Mouse (Mus musculus): Measurements from ENCODE around the gene Pi4k2a. TPM values are rescaled to one million over a fixed set of nuclear protein-coding genes. Genes with fewer than 3 reads are reported as not detected.
"Not testable (repeated sequence)": the region's sequence is repeated elsewhere in the genome, so short reads cannot be mapped to it uniquely, and the experiment has no call there.

Gene Pi4k2a
- polyA plus RNA-seq, 1 experiment from 2014 or later = 36.5 TPM

- Histone ChIP-seq H3K9me3 (no peaks in the 10 kb centered on the region), H3K27ac (no peak overlapping the region), H3K36me3 (peaks cover 29% of the 10 kb centered on the region), H3K9ac (replicated peaks) (no peak overlapping the region), H3K4me2 (no peak overlapping the region), H3K4me3 (replicated peaks) (no peak overlapping the region), H3K27me3 (no peaks in the 10 kb centered on the region), H3K4me1 (replicated peaks) (peaks cover 1% of the 10 kb centered on the region)
- WGBS = 88% methylated on average over 11 of the region's 11 CpGs
- ATAC-seq (ENCODE audit: insufficient number of reproducible peaks, insufficient read depth, low FRiP score, low TSS enrichment, low read depth) = no peak
These were observed 9.8 kb upstream of the Pi4k2a start for GRCm38 (mm10) chr19:42080469-42080868.

GRCm38 (mm10) chr19:42081613-42082012, 8.7 kb upstream of the Pi4k2a start:
- not testable (repeated sequence) for ATAC-seq (ENCODE audit: insufficient number of reproducible peaks, insufficient read depth, low FRiP score, low TSS enrichment, low read depth); H3K9me3 ChIP-seq; H3K4me1 ChIP-seq (replicated peaks); H3K27me3 ChIP-seq; H3K4me3 ChIP-seq (replicated peaks); H3K9ac ChIP-seq (replicated peaks); H3K4me2 ChIP-seq; H3K27ac ChIP-seq
- 96% methylated on average over 5 of the region's 5 CpGs for WGBS
- H3K36me3 ChIP-seq = peaks cover 17% of the 10 kb centered on the region

GRCm38 (mm10) chr19:42085690-42086089, 4.6 kb upstream of the Pi4k2a start:
- H3K36me3 ChIP-seq = no peaks in the 10 kb centered on the region
- peak overlapping the region; percentile 80 for H3K4me3 ChIP-seq (replicated peaks)
- peak overlapping the region; percentile 94 for H3K4me2 ChIP-seq
- H3K4me1 ChIP-seq (replicated peaks) = peaks cover 13% of the 10 kb centered on the region
- H3K9me3 ChIP-seq = no peaks in the 10 kb centered on the region
- no peaks in the 10 kb centered on the region for H3K27me3 ChIP-seq
- 10% methylated on average over 10 of the region's 10 CpGs for WGBS
- H3K27ac ChIP-seq = peak overlapping the region; percentile 56; the same call in 1 of the 2 replicates
- H3K9ac ChIP-seq (replicated peaks) = peak overlapping the region; percentile 76
- ATAC-seq (ENCODE audit: insufficient number of reproducible peaks, insufficient read depth, low FRiP score, low TSS enrichment, low read depth) = no peak

DNA sequence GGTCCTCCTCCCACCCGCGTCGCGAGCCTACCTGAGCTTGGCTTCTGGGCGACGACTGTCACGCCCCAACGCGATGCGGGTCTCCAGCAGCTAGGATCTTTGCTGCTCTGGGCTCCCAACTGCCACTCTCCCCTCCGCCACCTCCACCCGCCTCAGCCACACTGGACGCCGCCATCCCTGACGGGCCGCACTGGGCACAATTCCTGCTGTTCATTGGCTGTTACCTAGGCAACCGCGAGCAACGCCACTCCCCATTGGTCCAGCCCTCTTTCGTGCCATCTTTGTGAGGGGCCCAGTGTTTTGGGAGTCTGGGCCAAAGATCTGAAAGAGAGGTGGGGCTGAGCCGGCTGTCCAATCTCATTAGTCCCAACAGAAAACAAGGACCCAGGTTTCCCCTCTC, 4.1 kb upstream of the Pi4k2a start, which contains the start of gene Morn4:
TSS of gene Morn4 (minus strand) at position 192 of the 400 bp plus-strand sequence.
- WGBS = under 1% methylated on average over 21 of the region's 21 CpGs
- Histone ChIP-seq H3K9ac (replicated peaks) (peak within 1 kb of the TSS; percentile 76), H3K27ac (peak within 1 kb of the TSS; percentile 56; the same call in 1 of the 2 replicates), H3K9me3 (no peaks in the 10 kb centered on the region), H3K36me3 (no peaks in the 10 kb centered on the region), H3K4me2 (peak within 1 kb of the TSS; percentile 94), H3K4me3 (replicated peaks) (peak within 1 kb of the TSS; percentile 80), H3K4me1 (replicated peaks) (peaks cover 15% of the 10 kb centered on the region), H3K27me3 (no peaks in the 10 kb centered on the region)
- ATAC-seq (ENCODE audit: insufficient number of reproducible peaks, insufficient read depth, low FRiP score, low TSS enrichment, low read depth) = peak; percentile 71

DNA sequence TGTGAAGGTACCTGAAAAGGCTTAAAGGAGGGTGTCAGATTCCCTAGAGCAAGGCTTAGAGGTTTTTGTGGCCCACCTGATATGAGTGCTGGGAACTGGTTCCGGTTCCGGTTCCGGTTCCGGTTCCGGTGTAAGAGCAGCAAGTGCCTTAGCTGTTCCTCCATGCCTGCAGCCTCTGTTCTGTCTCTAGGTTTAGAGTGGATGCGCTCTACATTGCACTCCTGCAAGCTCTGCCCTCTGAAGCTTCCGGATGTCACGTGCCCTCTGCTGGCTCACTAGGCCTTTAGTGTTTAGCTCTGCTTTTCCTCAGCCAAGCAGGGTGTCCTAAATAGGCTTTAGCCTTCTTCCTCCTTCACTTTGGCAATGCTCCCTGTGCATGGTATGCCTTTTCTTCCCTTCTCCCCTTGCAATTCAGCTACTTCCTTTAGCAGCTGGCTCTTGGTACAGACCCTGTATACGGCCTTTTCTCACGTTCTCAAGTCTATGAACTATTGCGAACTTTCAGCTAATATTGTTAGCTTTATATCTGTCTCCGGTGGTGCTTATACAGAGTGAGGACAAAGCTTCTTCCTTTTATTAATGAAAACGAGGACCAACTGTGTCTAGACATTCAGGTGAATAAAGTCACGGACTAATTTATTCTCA, 1.0 kb upstream of the Pi4k2a start:
- H3K27ac ChIP-seq = peak overlapping the region; percentile 41
- 25% methylated on average over 14 of the region's 14 CpGs for WGBS
- H3K9me3 ChIP-seq = no peaks in the 10 kb centered on the region
- H3K36me3 ChIP-seq = peaks cover 8% of the 10 kb centered on the region
- H3K27me3 ChIP-seq = no peaks in the 10 kb centered on the region
- peaks cover 23% of the 10 kb centered on the region for H3K4me1 ChIP-seq (replicated peaks)
- H3K9ac ChIP-seq (replicated peaks) = no peak overlapping the region
- no peak for ATAC-seq (ENCODE audit: insufficient number of reproducible peaks, insufficient read depth, low FRiP score, low TSS enrichment, low read depth)
- peak overlapping the region; percentile 98 for H3K4me3 ChIP-seq (replicated peaks)
- peak overlapping the region; percentile 69 for H3K4me2 ChIP-seq

DNA sequence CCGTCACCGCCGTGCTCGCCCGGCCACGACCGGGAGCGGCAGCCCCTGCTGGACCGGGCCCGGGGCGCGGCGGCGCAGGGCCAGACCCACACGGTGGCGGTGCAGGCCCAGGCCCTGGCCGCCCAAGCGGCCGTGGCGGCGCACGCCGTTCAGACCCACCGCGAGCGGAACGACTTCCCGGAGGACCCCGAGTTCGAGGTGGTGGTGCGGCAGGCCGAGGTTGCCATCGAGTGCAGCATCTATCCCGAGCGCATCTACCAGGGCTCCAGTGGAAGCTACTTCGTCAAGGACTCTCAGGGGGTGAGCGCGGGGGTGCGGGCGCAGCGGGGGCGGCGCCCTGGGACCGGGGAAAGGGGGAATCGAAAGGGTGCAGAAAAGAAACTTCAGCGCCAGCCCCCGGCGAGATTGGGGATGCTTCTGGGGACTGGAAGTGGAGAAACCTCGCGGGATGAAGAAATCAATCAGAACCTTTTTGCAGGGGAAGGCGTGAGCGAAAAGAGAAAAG, 419 bp downstream of the Pi4k2a start:
- Histone ChIP-seq H3K4me3 (replicated peaks) (peak overlapping the region; percentile 98), H3K27me3 (no peaks in the 10 kb centered on the region), H3K27ac (peak overlapping the region; percentile 86), H3K9ac (replicated peaks) (peak overlapping the region; percentile 87), H3K36me3 (peaks cover 21% of the 10 kb centered on the region), H3K4me2 (peak overlapping the region; percentile 69), H3K4me1 (replicated peaks) (peaks cover 19% of the 10 kb centered on the region), H3K9me3 (no peaks in the 10 kb centered on the region)
- under 1% methylated on average over 52 of the region's 52 CpGs for WGBS
- ATAC-seq (ENCODE audit: insufficient number of reproducible peaks, insufficient read depth, low FRiP score, low TSS enrichment, low read depth) = peak; percentile 69

GRCm38 (mm10) chr19:42099406-42099805, 9.1 kb downstream of the Pi4k2a start:
- 80% methylated on average over 3 of the region's 3 CpGs for WGBS
- Histone ChIP-seq H3K4me1 (replicated peaks) (no peaks in the 10 kb centered on the region), H3K9me3 (no peaks in the 10 kb centered on the region), H3K27me3 (no peaks in the 10 kb centered on the region), H3K9ac (replicated peaks) (no peak overlapping the region), H3K4me2 (no peak overlapping the region), H3K27ac (no peak overlapping the region), H3K4me3 (replicated peaks) (no peak overlapping the region), H3K36me3 (peaks cover 52% of the 10 kb centered on the region)
- no peak for ATAC-seq (ENCODE audit: insufficient number of reproducible peaks, insufficient read depth, low FRiP score, low TSS enrichment, low read depth)

GRCm38 (mm10) chr19:42104681-42105080, 14.4 kb downstream of the Pi4k2a start:
- no peaks in the 10 kb centered on the region for H3K4me1 ChIP-seq (replicated peaks)
- WGBS = 91% methylated on average over 9 of the region's 9 CpGs
- no peaks in the 10 kb centered on the region for H3K9me3 ChIP-seq
- H3K4me2 ChIP-seq = no peak overlapping the region
- no peak overlapping the region for H3K9ac ChIP-seq (replicated peaks)
- ATAC-seq (ENCODE audit: insufficient number of reproducible peaks, insufficient read depth, low FRiP score, low TSS enrichment, low read depth) = no peak
- no peaks in the 10 kb centered on the region for H3K27me3 ChIP-seq
- no peak overlapping the region for H3K4me3 ChIP-seq (replicated peaks)
- H3K36me3 ChIP-seq = peaks cover 66% of the 10 kb centered on the region
- no peak overlapping the region for H3K27ac ChIP-seq

DNA sequence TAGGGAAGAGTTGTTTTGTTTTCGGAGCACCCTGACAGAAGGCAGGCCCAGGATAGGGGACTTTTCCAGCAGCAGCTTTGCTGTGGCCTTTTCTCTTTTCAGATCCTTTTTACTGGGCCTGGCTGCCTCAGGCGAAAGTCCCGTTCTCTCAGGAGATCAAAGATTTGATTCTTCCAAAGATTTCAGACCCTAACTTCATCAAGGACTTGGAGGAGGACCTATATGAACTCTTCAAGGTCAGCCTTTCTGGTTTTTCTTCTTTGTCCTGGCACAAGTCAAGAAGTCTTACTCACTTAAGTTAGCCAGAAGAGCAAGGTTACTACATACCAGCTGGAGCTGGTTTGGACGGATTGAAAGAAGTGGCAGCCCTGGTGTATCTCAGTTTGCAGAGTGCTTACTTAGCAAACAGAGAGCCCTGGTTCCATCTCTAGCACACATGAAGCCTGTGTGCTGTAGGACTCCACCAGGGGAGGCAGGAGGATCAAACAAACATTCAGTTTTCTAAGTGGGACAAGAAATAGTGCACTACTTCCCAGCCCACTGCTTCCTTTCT, 25.6 kb downstream of the Pi4k2a start:
- peaks cover 75% of the 10 kb centered on the region for H3K36me3 ChIP-seq

DNA sequence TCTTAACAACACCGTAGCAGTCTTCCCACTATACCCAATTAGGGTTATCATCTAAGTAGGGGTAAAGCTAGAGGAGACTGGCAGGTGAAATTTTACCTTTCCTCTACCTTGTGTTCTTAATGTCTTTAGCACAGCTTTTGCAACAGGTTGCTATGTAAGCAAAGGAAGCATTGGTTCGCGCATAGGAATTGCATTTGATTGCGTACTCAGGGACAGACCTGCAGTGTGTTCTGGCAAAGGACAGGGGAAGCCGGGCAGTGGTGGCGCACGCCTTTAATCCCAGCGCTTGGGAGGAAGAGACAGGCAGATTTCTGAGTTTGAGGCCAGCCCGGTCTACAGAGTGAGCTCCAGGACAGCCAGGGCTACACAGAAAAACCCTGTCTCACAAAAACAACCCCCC, 27.9 kb downstream of the Pi4k2a start:
- 93% methylated on average over 9 of the region's 9 CpGs for WGBS
- Histone ChIP-seq H3K27me3 (no peaks in the 10 kb centered on the region), H3K4me3 (replicated peaks) (no peak overlapping the region), H3K9ac (replicated peaks) (no peak overlapping the region), H3K9me3 (no peaks in the 10 kb centered on the region), H3K27ac (no peak overlapping the region), H3K4me2 (no peak overlapping the region), H3K36me3 (peaks cover 93% of the 10 kb centered on the region), H3K4me1 (replicated peaks) (no peaks in the 10 kb centered on the region)
- no peak for ATAC-seq (ENCODE audit: insufficient number of reproducible peaks, insufficient read depth, low FRiP score, low TSS enrichment, low read depth)

More for the DNA sequence above, 25.6 kb downstream of the Pi4k2a start:
- H3K27ac ChIP-seq = no peak overlapping the region
- no peaks in the 10 kb centered on the region for H3K9me3 ChIP-seq
- no peaks in the 10 kb centered on the region for H3K27me3 ChIP-seq
- no peak overlapping the region for H3K4me3 ChIP-seq (replicated peaks)
- no peaks in the 10 kb centered on the region for H3K4me1 ChIP-seq (replicated peaks)
- no peak overlapping the region for H3K9ac ChIP-seq (replicated peaks)
- no peak overlapping the region for H3K4me2 ChIP-seq
- no peak for ATAC-seq (ENCODE audit: insufficient number of reproducible peaks, insufficient read depth, low FRiP score, low TSS enrichment, low read depth)
- WGBS = 83% methylated on average over 4 of the region's 4 CpGs

DNA sequence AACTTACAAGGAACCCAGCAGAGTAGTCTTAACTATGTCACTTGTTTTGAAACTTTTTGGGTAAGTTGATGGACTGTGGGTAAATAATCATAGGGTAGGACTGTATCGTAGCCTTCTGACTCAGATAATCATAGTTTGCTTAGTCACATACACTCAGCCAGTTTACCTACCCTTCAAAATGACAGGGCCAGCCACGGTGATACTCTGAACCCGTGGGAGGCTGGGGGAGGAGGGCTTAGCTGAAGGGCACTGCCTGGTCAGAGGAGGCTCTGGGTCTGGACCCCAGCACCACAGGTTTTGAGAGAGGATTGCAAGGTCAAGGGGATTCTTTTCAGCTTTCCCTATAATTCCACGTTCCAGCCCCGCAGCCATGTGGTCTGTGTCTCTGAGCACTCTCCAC, 28.3 kb downstream of the Pi4k2a start:
- Histone ChIP-seq H3K4me2 (no peak overlapping the region), H3K36me3 (peaks cover 93% of the 10 kb centered on the region), H3K9ac (replicated peaks) (no peak overlapping the region), H3K4me3 (replicated peaks) (no peak overlapping the region), H3K9me3 (no peaks in the 10 kb centered on the region), H3K27me3 (no peaks in the 10 kb centered on the region), H3K4me1 (replicated peaks) (no peaks in the 10 kb centered on the region), H3K27ac (no peak overlapping the region)
- no peak for ATAC-seq (ENCODE audit: insufficient number of reproducible peaks, insufficient read depth, low FRiP score, low TSS enrichment, low read depth)
- 83% methylated on average over 5 of the region's 5 CpGs for WGBS
